Mouse (Mus musculus) forebrain, embryonic 16.5 days (tissue): ENCODE data around the gene Pla2g3. TPM values are rescaled to one million over a fixed set of nuclear protein-coding genes. Genes with fewer than 3 reads are reported as not detected.

Source experiments
- ATAC-seq: fragments of 200-750 bp; cut with Nextera tagmentation; 2 replicates; pipeline ENCODE4 v1.8.0; 2017; ENCODE audit warnings: mild to moderate bottlenecking, moderate library complexity
- H3K27ac ChIP-seq: fragments of 300-500 bp; sonication (generic); 2 replicates; pipeline ENCODE4 v1.5.1; 2014; ENCODE audit warnings: low read length, control low read depth
- H3K27me3 ChIP-seq: fragments of 300-500 bp; sonication (generic); replicated peaks from 2 replicates; pipeline ENCODE4 v1.6.1; 2014; ENCODE audit warnings: low read length; ENCODE audit not compliant: control insufficient read depth, insufficient read depth
- H3K36me3 ChIP-seq: fragments of 300-500 bp; sonication (generic); 2 replicates; pipeline ENCODE4 v1.6.1; 2014; ENCODE audit not compliant: control insufficient read depth, insufficient read depth
- H3K4me1 ChIP-seq: fragments of 300-500 bp; sonication (generic); replicated peaks from 2 replicates; pipeline ENCODE4 v1.6.1; 2014; ENCODE audit warnings: low read length; ENCODE audit not compliant: control insufficient read depth, insufficient read depth
- H3K4me2 ChIP-seq: fragments of 300-500 bp; sonication (generic); 2 replicates; pipeline ENCODE4 v1.6.1; 2014; ENCODE audit warnings: mild to moderate bottlenecking, low read length, control low read depth
- H3K4me3 ChIP-seq: fragments of 300-500 bp; sonication (generic); replicated peaks from 2 replicates; pipeline ENCODE4 v1.5.1; 2014; ENCODE audit warnings: mild to moderate bottlenecking, low read length, control low read depth
- H3K9ac ChIP-seq: fragments of 300-500 bp; sonication (generic); replicated peaks from 2 replicates; pipeline ENCODE4 v1.6.1; 2014; ENCODE audit warnings: low read depth, low read length, control low read depth
- H3K9me3 ChIP-seq: fragments of 300-500 bp; sonication (generic); 2 replicates; pipeline ENCODE4 v1.6.1; 2016; ENCODE audit warnings: low read length; ENCODE audit not compliant: control insufficient read depth
- WGBS: fragments of 180-500 bp; shearing (Covaris S2); extraction: QIAGEN DNeasy Blood & Tissue Kit; methylation state at CpG from one replicate; pipeline ENCODE4 v1.1.7; 2014; 5-methylcytosine and 5-hydroxymethylcytosine counted together
- polyA plus RNA-seq: library from polyadenylated mRNA; unstranded; fragments of >200 nt; fragmentation: Nextera tagmentation; extraction: Ambion mirVana; gene quantifications from 2 replicates; pipeline ENCODE4 v1.2.1, GENCODE M21; 2015

Pla2g3 gene
- polyA plus RNA-seq, 1 experiment from 2014 or later, result 1.0 TPM

GRCm38 (mm10) chr11:3530731-3531130, 42.6 kb downstream of the Pla2g3 start:
- Histone ChIP-seq H3K27ac (no peak overlapping the region), H3K27me3 (no peaks in the 10 kb centered on the region), H3K9me3 (no peaks in the 10 kb centered on the region), H3K9ac (no peak overlapping the region), H3K4me3 (no peak overlapping the region), H3K4me2 (no peak overlapping the region), H3K4me1 (peaks cover 5% of the 10 kb centered on the region), H3K36me3 (no peaks in the 10 kb centered on the region; the same call in 1 of the 2 replicates)
- WGBS, result 92% methylated on average over 3 of the region's 3 CpGs
- no peak for ATAC-seq

- Histone ChIP-seq H3K4me2 (no peak overlapping the region), H3K27me3 (no peaks in the 10 kb centered on the region), H3K9ac (no peak overlapping the region), H3K9me3 (no peaks in the 10 kb centered on the region), H3K36me3 (no peaks in the 10 kb centered on the region; the same call in 1 of the 2 replicates), H3K4me3 (no peak overlapping the region), H3K4me1 (peaks cover 11% of the 10 kb centered on the region), H3K27ac (no peak overlapping the region)
- ATAC-seq, result no peak
- 78% methylated on average over 6 of the region's 6 CpGs for WGBS
Observed at GRCm38 (mm10) chr11:3531634-3532033, 43.5 kb downstream of the Pla2g3 start.

DNA sequence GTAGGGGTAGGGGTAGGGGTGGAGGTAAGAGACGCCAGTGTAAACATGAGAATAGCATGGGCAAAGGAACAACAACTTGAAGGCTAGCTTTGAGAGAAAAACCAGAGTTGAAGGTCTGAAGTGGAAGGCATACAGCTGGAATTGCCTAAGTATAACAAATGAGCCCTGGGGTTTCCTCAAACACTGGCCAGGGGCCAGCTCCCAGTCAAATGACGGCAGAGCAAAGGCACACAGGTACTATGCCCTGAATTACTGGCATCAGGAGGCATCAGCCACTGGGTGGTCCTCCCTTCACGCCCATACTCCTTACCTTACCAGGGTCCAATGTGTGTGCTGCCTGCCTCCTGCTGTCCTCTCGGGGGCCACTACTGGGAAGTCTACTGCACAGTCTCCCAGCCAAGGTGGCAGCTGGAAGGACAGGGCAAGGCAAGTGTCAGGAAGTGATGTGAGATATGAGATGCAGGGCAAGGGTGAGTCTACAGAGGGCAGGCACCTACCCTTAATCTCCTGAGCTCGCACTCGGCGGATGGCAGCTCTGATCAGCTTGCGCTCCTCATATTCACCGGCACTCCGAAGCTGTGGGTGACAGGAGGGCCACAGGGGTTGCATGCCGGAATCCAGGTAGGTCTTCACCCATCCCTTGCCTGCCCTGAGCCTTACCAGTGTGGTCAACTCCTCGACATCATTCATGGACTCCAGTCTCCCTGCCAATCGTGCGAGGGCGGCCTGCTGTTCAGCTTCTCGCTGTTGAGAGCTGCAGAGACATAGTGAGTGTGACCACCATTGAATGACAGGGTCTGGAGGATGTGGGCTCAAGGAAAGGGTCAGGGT, 44.2 kb downstream of the Pla2g3 start:
- H3K27me3 ChIP-seq, result no peaks in the 10 kb centered on the region
- no peaks in the 10 kb centered on the region for H3K9me3 ChIP-seq
- ATAC-seq, result no peak
- H3K4me3 ChIP-seq, result no peak overlapping the region
- peaks cover 11% of the 10 kb centered on the region for H3K4me1 ChIP-seq
- H3K27ac ChIP-seq, result no peak overlapping the region
- WGBS, result 90% methylated on average over 16 of the region's 16 CpGs
- no peak overlapping the region for H3K9ac ChIP-seq
- H3K4me2 ChIP-seq, result no peak overlapping the region
- no peaks in the 10 kb centered on the region; the same call in 1 of the 2 replicates for H3K36me3 ChIP-seq

GRCm38 (mm10) chr11:3533406-3533932, 45.4 kb downstream of the Pla2g3 start:
- no peak overlapping the region for H3K9ac ChIP-seq
- no peaks in the 10 kb centered on the region for H3K9me3 ChIP-seq
- H3K36me3 ChIP-seq, result no peaks in the 10 kb centered on the region; the same call in 1 of the 2 replicates
- no peak overlapping the region for H3K4me2 ChIP-seq
- no peak overlapping the region for H3K4me3 ChIP-seq
- H3K4me1 ChIP-seq, result peaks cover 13% of the 10 kb centered on the region
- H3K27ac ChIP-seq, result no peak overlapping the region
- no peaks in the 10 kb centered on the region for H3K27me3 ChIP-seq
- no peak for ATAC-seq
- 86% methylated on average over 17 of the region's 17 CpGs for WGBS

GRCm38 (mm10) chr11:3534956-3535355, 46.9 kb downstream of the Pla2g3 start:
- Histone ChIP-seq H3K27me3 (no peaks in the 10 kb centered on the region), H3K4me3 (peak overlapping the region; percentile 65; the same call in 1 of the 2 replicates), H3K9me3 (no peaks in the 10 kb centered on the region), H3K4me1 (peaks cover 21% of the 10 kb centered on the region), H3K4me2 (peak overlapping the region; percentile 93), H3K36me3 (no peaks in the 10 kb centered on the region), H3K27ac (no peak overlapping the region), H3K9ac (0 out of 2 replicates have a peak overlapping the region, but pooled peaks have one; percentile 27)
- ATAC-seq, result no peak
- 6% methylated on average over 8 of the region's 8 CpGs for WGBS

DNA sequence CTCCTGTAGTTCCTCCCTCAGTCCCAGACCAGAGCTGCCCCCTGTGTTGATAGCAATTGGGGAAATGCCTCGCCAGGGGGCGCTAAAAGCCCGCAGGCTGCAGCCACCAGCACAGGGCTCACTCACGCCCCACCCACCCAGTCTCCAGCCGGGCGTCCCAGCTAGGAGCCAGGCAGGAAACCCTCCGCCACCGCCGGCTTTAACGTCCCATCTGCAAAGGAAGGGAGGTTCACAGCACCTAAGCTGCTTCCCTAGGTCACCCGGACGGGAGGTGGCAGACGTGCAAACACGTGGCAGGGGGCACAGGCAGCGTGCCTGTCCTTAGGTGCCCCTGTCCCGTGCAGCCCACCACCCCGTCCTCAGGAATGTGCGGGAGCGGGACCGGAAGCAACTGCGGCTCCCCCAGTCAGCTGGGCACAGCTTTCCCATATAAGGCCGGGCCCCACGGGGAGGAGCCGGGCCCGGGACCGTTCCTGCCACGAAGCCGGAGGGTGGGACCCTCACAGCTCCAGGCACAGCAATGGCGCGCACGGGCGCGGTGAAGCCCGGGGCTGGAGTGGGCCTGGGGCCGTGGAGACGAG, 47.4 kb downstream of the Pla2g3 start:
- peak overlapping the region; percentile 93 for H3K4me2 ChIP-seq
- H3K36me3 ChIP-seq, result no peaks in the 10 kb centered on the region
- WGBS, result under 1% methylated on average over 36 of the region's 36 CpGs
- H3K27me3 ChIP-seq, result no peaks in the 10 kb centered on the region
- peak; percentile 85 for ATAC-seq
- H3K4me3 ChIP-seq, result peak overlapping the region; percentile 65
- peaks cover 21% of the 10 kb centered on the region for H3K4me1 ChIP-seq
- peak overlapping the region; percentile 70 for H3K27ac ChIP-seq
- no peaks in the 10 kb centered on the region for H3K9me3 ChIP-seq
- peak overlapping the region; percentile 77 for H3K9ac ChIP-seq

DNA sequence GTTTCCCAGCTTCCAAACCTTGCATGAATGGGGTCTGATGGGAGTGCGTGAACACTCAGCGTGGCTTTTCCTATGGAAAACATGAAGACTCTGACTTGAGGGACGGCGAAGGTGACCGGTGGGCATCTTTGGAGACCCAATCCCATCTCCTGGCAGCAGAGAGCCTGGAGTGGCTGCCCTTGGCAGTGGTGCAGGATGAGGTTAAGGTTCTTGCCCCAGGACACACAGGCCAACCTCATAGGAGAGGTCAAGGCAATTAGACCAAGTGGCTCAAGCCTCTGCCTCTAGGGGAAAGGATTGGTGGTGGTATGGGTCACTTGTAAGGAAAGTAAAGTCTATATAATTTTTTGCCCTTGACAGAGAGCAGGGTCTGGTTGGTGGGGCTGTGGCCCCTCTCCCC, 48.0 kb downstream of the Pla2g3 start:
- peak overlapping the region; percentile 70 for H3K27ac ChIP-seq
- H3K4me3 ChIP-seq, result peak overlapping the region; percentile 65
- no peaks in the 10 kb centered on the region for H3K27me3 ChIP-seq
- peak overlapping the region; percentile 77 for H3K9ac ChIP-seq
- no peak for ATAC-seq
- H3K36me3 ChIP-seq, result no peaks in the 10 kb centered on the region
- no peaks in the 10 kb centered on the region for H3K9me3 ChIP-seq
- H3K4me2 ChIP-seq, result peak overlapping the region; percentile 93
- WGBS, result 55% methylated on average over 5 of the region's 5 CpGs
- H3K4me1 ChIP-seq, result peaks cover 21% of the 10 kb centered on the region

GRCm38 (mm10) chr11:3536745-3537333, 48.8 kb downstream of the Pla2g3 start:
- Histone ChIP-seq H3K4me2 (no peak overlapping the region), H3K27me3 (no peaks in the 10 kb centered on the region), H3K4me1 (peaks cover 21% of the 10 kb centered on the region), H3K27ac (no peak overlapping the region), H3K9me3 (no peaks in the 10 kb centered on the region), H3K36me3 (no peaks in the 10 kb centered on the region), H3K9ac (no peak overlapping the region), H3K4me3 (no peak overlapping the region)
- WGBS, result 92% methylated on average over 5 of the region's 5 CpGs
- ATAC-seq, result no peak

- WGBS, result 92% methylated on average over 3 of the region's 3 CpGs
- peak overlapping the region; percentile 80; the same call in 1 of the 2 replicates for H3K4me2 ChIP-seq
- no peak for ATAC-seq
- no peak overlapping the region for H3K4me3 ChIP-seq
- peaks cover 21% of the 10 kb centered on the region for H3K4me1 ChIP-seq
- no peak overlapping the region for H3K9ac ChIP-seq
- H3K27me3 ChIP-seq, result no peaks in the 10 kb centered on the region
- no peaks in the 10 kb centered on the region for H3K9me3 ChIP-seq
- no peak overlapping the region for H3K27ac ChIP-seq
- no peaks in the 10 kb centered on the region for H3K36me3 ChIP-seq
Observed at GRCm38 (mm10) chr11:3537711-3538110, 49.6 kb downstream of the Pla2g3 start.
